Mouse (Mus musculus) E14TG2a.4 (cell line): Measurements from ENCODE around the gene Det1.

ENCODE experiments used
- CTCF ChIP-seq: conservative IDR thresholded peaks from 2 replicates; pipeline ENCODE4 v1.5.1; 2014; ENCODE audit warnings: low read length
- NANOG ChIP-seq: IDR thresholded peaks from 2 replicates; pipeline ENCODE4 v1.6.1; 2014; ENCODE audit warnings: borderline replicate concordance, low read length, mixed read lengths
- POU5F1 ChIP-seq: IDR thresholded peaks from 2 replicates; pipeline ENCODE4 v1.6.1; 2014; ENCODE audit warnings: low read length, borderline replicate concordance

DNA sequence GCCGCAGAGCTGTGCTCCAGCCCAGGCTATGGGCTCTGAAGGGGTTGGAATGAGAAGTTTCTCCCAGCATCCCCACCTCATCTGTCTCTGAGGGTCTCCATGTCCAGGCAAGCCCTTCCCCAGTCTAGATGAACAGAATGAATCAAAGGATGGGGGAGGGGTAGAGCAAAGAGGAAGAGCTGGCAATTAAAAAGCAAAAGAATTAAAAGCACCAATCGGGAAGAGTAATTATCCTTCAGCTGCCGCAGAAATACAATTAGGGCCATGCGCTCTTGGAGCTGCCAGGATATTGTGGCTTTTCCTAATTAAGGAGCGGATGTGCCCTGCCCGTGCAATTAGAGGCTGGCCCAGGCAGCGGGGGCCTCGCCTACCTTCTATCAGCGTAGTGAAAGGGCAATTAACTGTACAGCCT lies 40.4 kb upstream of the Det1 start:
- TF ChIP-seq CTCF (no peak), POU5F1 (no peak), NANOG (no peak)
